Mouse (Mus musculus) natural killer cell, adult 2 months (primary cell): ENCODE results near the gene Mical2.

Source experiments
- DNase-seq, 2 experiments: peaks; one replicate each; pipeline ENCODE4 v3.0.0; 2022; ENCODE audit warnings: low spot score in 2 of 2

Mical2 gene

GRCm38 (mm10) chr7:112317491-112317890, 91.8 kb downstream of the Mical2 start:
- DNase-seq, result no peak

GRCm38 (mm10) chr7:112318306-112318705, 92.7 kb downstream of the Mical2 start:
- DNase-seq, result no peak

- no peak for DNase-seq
Observed at GRCm38 (mm10) chr7:112319419-112319818, 93.8 kb downstream of the Mical2 start.

- peak; percentile 18 to 43 for DNase-seq
Observed at GRCm38 (mm10) chr7:112320052-112320730, 94.5 kb downstream of the Mical2 start.

GRCm38 (mm10) chr7:112321798-112322794, 96.4 kb downstream of the Mical2 start:
- peak; percentile 70 to 81 for DNase-seq

- DNase-seq, result no peak
Observed at GRCm38 (mm10) chr7:112324577-112324976, 98.9 kb downstream of the Mical2 start.

GRCm38 (mm10) chr7:112326852-112327251, 101.2 kb downstream of the Mical2 start:
- DNase-seq, result no peak

GRCm38 (mm10) chr7:112328969-112329368, 103.3 kb downstream of the Mical2 start:
- DNase-seq, result peak; percentile 26 to 36

GRCm38 (mm10) chr7:112329496-112329895, 103.8 kb downstream of the Mical2 start:
- DNase-seq, result no peak

GRCm38 (mm10) chr7:112330935-112331334, 105.3 kb downstream of the Mical2 start:
- no peak for DNase-seq

- DNase-seq, result no peak
Observed at GRCm38 (mm10) chr7:112331804-112332203, 106.1 kb downstream of the Mical2 start.

GRCm38 (mm10) chr7:112332426-112332825, 106.8 kb downstream of the Mical2 start:
- no peak for DNase-seq

- DNase-seq, result no peak
Observed at GRCm38 (mm10) chr7:112333404-112333803, 107.7 kb downstream of the Mical2 start.

- DNase-seq, result no peak
Observed at GRCm38 (mm10) chr7:112336213-112336631, 110.6 kb downstream of the Mical2 start.

GRCm38 (mm10) chr7:112336769-112337168, 111.1 kb downstream of the Mical2 start:
- no peak for DNase-seq

GRCm38 (mm10) chr7:112337736-112338135, 112.1 kb downstream of the Mical2 start:
- DNase-seq, result no peak

- no peak for DNase-seq
Observed at GRCm38 (mm10) chr7:112341052-112341451, 115.4 kb downstream of the Mical2 start.

GRCm38 (mm10) chr7:112345687-112346086, 120.0 kb downstream of the Mical2 start:
- no peak for DNase-seq

GRCm38 (mm10) chr7:112351541-112351940, 125.9 kb downstream of the Mical2 start:
- DNase-seq, result no peak

- DNase-seq, result no peak
Observed at GRCm38 (mm10) chr7:112352005-112352404, 126.3 kb downstream of the Mical2 start.

- DNase-seq, result no peak
Observed at GRCm38 (mm10) chr7:112353011-112353410, 127.4 kb downstream of the Mical2 start.

GRCm38 (mm10) chr7:112353939-112354338, 128.3 kb downstream of the Mical2 start:
- no peak for DNase-seq

GRCm38 (mm10) chr7:112354503-112354951, 128.9 kb downstream of the Mical2 start:
- no peak for DNase-seq
